Mouse (Mus musculus) brain, embryonic 14.5 days (tissue): Measurements from ENCODE around the gene Zc3h18.

Source experiments
- CTCF ChIP-seq: fragments of 200-500 bp; IDR thresholded peaks from 2 replicates; pipeline ENCODE4 v1.5.1; 2012; ENCODE audit warnings: inconsistent platforms, mild to moderate bottlenecking, moderate library complexity, borderline replicate concordance; ENCODE audit not compliant: insufficient read depth, insufficient read length; ENCODE audit errors: extremely low read depth
- POLR2A ChIP-seq: fragments of 200-500 bp; IDR thresholded peaks from 2 replicates; pipeline ENCODE4 v1.6.1; 2012; ENCODE audit warnings: mild to moderate bottlenecking, inconsistent platforms, borderline replicate concordance; ENCODE audit not compliant: poor library complexity, insufficient read depth, insufficient read length, severe bottlenecking; ENCODE audit errors: extremely low read depth

GRCm38 (mm10) chr8:122428163-122428562 lies 51.8 kb downstream of the Zc3h18 start:
- TF ChIP-seq POLR2A, result no peak
- TF ChIP-seq CTCF, result no peak
